Mouse (Mus musculus): Measurements from ENCODE around the gene H2-T22. TPM values are rescaled to one million over a fixed set of nuclear protein-coding genes. Genes with fewer than 3 reads are reported as not detected.
"Not testable (repeated sequence)": the region's sequence is repeated elsewhere in the genome, so short reads cannot be mapped to it uniquely, and the experiment has no call there.

The H2-T22 gene
- polyA plus RNA-seq, 1 experiment from 2014 or later = 4.9 TPM

GRCm38 (mm10) chr17:36022098-36022497, 20.4 kb downstream of the H2-T22 start:
- 94% methylated on average over 9 of the region's 9 CpGs for WGBS
- Histone ChIP-seq H3K27me3 (replicated peaks; ENCODE audit: control insufficient read depth, insufficient read depth, low read length) (no peaks in the 10 kb centered on the region), H3K4me2 (ENCODE audit: low read length) (no peak overlapping the region), H3K4me3 (replicated peaks; ENCODE audit: low read length) (no peak overlapping the region), H3K9me3 (ENCODE audit: control insufficient read depth, low read length) (no peaks in the 10 kb centered on the region), H3K4me1 (replicated peaks; ENCODE audit: control insufficient read depth, insufficient read depth, low read length) (no peaks in the 10 kb centered on the region), H3K9ac (replicated peaks; ENCODE audit: low read depth, low read length) (no peak overlapping the region), H3K36me3 (ENCODE audit: control insufficient read depth, insufficient read depth) (no peaks in the 10 kb centered on the region), H3K27ac (ENCODE audit: low read length) (no peak overlapping the region)
- ATAC-seq = no peak

- Histone ChIP-seq H3K4me1 (replicated peaks; ENCODE audit: control insufficient read depth, insufficient read depth, low read length) (no peaks in the 10 kb centered on the region), H3K4me2 (ENCODE audit: low read length) (no peak overlapping the region)
- WGBS = 89% methylated on average over 1 of the region's 1 CpGs
Observed at GRCm38 (mm10) chr17:36021309-36021708, 21.2 kb downstream of the H2-T22 start.

DNA sequence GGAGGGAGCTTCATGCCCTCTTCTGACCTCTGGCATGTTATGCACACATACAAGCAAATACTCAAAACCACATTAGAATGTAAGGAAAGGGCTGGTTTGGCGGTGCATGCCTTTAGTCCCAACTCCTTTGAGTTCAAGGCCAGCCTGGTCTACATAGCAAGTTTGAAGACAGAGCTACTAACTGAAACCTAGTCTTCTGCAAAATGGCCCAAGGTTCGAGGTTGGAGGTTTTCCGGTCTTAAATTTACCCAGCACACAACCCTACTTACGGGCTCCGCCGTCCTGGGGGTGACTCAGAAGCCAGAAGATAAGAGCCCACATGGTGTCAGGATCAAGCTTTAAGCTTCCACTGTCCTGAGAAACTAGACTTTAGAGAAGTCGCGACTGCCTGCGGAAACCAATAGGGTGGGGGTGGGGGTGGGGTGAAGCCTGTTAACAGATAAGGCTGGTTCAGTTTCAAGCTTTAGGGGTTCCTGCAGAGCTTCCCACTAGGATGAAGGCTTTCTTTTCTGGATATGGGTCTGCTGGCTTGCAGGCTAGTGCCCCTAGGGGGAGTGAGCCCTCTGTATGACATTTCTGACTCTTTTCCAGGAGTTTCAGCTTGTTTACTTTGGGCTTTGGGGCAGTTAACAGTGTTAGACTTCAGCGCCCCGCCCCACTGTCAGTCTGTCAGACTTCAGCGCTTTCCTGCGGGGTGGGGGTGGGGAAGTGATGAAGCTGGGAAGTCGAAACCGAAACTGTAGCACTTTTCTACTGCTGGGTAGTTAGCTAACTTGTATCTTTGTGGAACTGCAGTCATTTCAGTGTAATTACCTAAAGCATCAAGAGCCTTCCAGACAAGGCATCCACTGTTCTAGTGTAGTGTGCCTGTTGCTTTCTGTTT, 22.1 kb downstream of the H2-T22 start, which contains the start of gene H2-T24:
TSS of gene H2-T24 (minus strand) at position 370 of the 883 bp plus-strand sequence.
- Histone ChIP-seq H3K27ac (ENCODE audit: low read length) (no peak within 1 kb of the TSS), H3K9me3 (ENCODE audit: control insufficient read depth, low read length) (no peaks in the 10 kb centered on the region), H3K9ac (replicated peaks; ENCODE audit: low read depth, low read length) (no peak within 1 kb of the TSS), H3K4me3 (replicated peaks; ENCODE audit: low read length) (no peak within 1 kb of the TSS), H3K4me1 (replicated peaks; ENCODE audit: control insufficient read depth, insufficient read depth, low read length) (no peaks in the 10 kb centered on the region), H3K4me2 (ENCODE audit: low read length) (no peak within 1 kb of the TSS), H3K36me3 (ENCODE audit: control insufficient read depth, insufficient read depth) (peaks cover 4% of the 10 kb centered on the region), H3K27me3 (replicated peaks; ENCODE audit: control insufficient read depth, insufficient read depth, low read length) (no peaks in the 10 kb centered on the region)
- WGBS = 41% methylated on average over 15 of the region's 15 CpGs
- ATAC-seq = no peak

More at GRCm38 (mm10) chr17:36021309-36021708, 21.2 kb downstream of the H2-T22 start:
- H3K4me3 ChIP-seq (replicated peaks; ENCODE audit: low read length) = no peak overlapping the region
- no peak overlapping the region for H3K27ac ChIP-seq (ENCODE audit: low read length)
- no peaks in the 10 kb centered on the region for H3K36me3 ChIP-seq (ENCODE audit: control insufficient read depth, insufficient read depth)
- ATAC-seq = no peak
- H3K27me3 ChIP-seq (replicated peaks; ENCODE audit: control insufficient read depth, insufficient read depth, low read length) = no peaks in the 10 kb centered on the region
- H3K9me3 ChIP-seq (ENCODE audit: control insufficient read depth, low read length) = no peaks in the 10 kb centered on the region
- H3K9ac ChIP-seq (replicated peaks; ENCODE audit: low read depth, low read length) = no peak overlapping the region

- ATAC-seq = no peak
- Histone ChIP-seq H3K4me2 (ENCODE audit: low read length) (no peak overlapping the region), H3K27me3 (replicated peaks; ENCODE audit: control insufficient read depth, insufficient read depth, low read length) (no peaks in the 10 kb centered on the region), H3K9me3 (ENCODE audit: control insufficient read depth, low read length) (no peaks in the 10 kb centered on the region), H3K4me1 (replicated peaks; ENCODE audit: control insufficient read depth, insufficient read depth, low read length) (no peaks in the 10 kb centered on the region), H3K36me3 (ENCODE audit: control insufficient read depth, insufficient read depth) (peaks cover 7% of the 10 kb centered on the region), H3K9ac (replicated peaks; ENCODE audit: low read depth, low read length) (no peak overlapping the region), H3K27ac (ENCODE audit: low read length) (no peak overlapping the region), H3K4me3 (replicated peaks; ENCODE audit: low read length) (no peak overlapping the region)
- 61% methylated on average over 3 of the region's 3 CpGs for WGBS
Observed at GRCm38 (mm10) chr17:36019519-36019918, 23.0 kb downstream of the H2-T22 start.

GRCm38 (mm10) chr17:36018979-36019378, 23.6 kb downstream of the H2-T22 start:
- WGBS = 71% methylated on average over 2 of the region's 2 CpGs
- no peak for ATAC-seq

DNA sequence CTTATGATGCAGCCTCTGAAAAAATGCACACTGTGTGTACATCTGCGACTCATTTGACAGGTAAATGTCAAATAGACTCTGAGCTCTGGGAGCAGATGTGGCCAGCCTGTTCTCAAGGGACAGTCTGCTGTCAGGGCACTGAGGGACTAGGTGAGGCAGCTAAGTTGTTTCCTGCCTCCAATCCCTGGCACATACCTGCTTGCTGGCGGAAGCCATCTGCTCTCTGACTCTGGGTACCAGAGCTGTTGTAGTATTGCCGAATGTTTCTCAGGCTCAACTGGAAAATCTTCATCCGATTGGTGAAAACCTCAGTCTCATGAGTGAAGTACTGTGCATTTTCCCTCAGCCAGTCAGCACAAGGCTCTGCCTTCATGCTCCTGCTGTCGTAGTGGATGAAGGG, 25.5 kb downstream of the H2-T22 start:
- Histone ChIP-seq H3K27ac (ENCODE audit: low read length) (no peak overlapping the region), H3K4me3 (replicated peaks; ENCODE audit: low read length) (no peak overlapping the region), H3K4me1 (replicated peaks; ENCODE audit: control insufficient read depth, insufficient read depth, low read length) (no peaks in the 10 kb centered on the region), H3K9me3 (ENCODE audit: control insufficient read depth, low read length) (no peaks in the 10 kb centered on the region), H3K9ac (replicated peaks; ENCODE audit: low read depth, low read length) (no peak overlapping the region), H3K36me3 (ENCODE audit: control insufficient read depth, insufficient read depth) (peaks cover 11% of the 10 kb centered on the region), H3K27me3 (replicated peaks; ENCODE audit: control insufficient read depth, insufficient read depth, low read length) (no peaks in the 10 kb centered on the region), H3K4me2 (ENCODE audit: low read length) (no peak overlapping the region)
- 93% methylated on average over 5 of the region's 5 CpGs for WGBS
- ATAC-seq = no peak

More at GRCm38 (mm10) chr17:36018979-36019378, 23.6 kb downstream of the H2-T22 start:
- Histone ChIP-seq H3K4me1 (replicated peaks; ENCODE audit: control insufficient read depth, insufficient read depth, low read length) (no peaks in the 10 kb centered on the region), H3K27me3 (replicated peaks; ENCODE audit: control insufficient read depth, insufficient read depth, low read length) (no peaks in the 10 kb centered on the region), H3K4me2 (ENCODE audit: low read length) (no peak overlapping the region), H3K9me3 (ENCODE audit: control insufficient read depth, low read length) (no peaks in the 10 kb centered on the region), H3K9ac (replicated peaks; ENCODE audit: low read depth, low read length) (no peak overlapping the region), H3K27ac (ENCODE audit: low read length) (no peak overlapping the region), H3K36me3 (ENCODE audit: control insufficient read depth, insufficient read depth) (peaks cover 11% of the 10 kb centered on the region), H3K4me3 (replicated peaks; ENCODE audit: low read length) (no peak overlapping the region)

GRCm38 (mm10) chr17:36014977-36015376, 27.6 kb downstream of the H2-T22 start:
- no peak overlapping the region for H3K4me3 ChIP-seq (replicated peaks; ENCODE audit: low read length)
- no peak for ATAC-seq
- no peak overlapping the region for H3K27ac ChIP-seq (ENCODE audit: low read length)
- no peaks in the 10 kb centered on the region for H3K27me3 ChIP-seq (replicated peaks; ENCODE audit: control insufficient read depth, insufficient read depth, low read length)
- no peaks in the 10 kb centered on the region for H3K4me1 ChIP-seq (replicated peaks; ENCODE audit: control insufficient read depth, insufficient read depth, low read length)
- H3K9ac ChIP-seq (replicated peaks; ENCODE audit: low read depth, low read length) = no peak overlapping the region
- no peaks in the 10 kb centered on the region for H3K9me3 ChIP-seq (ENCODE audit: control insufficient read depth, low read length)
- no peak overlapping the region for H3K4me2 ChIP-seq (ENCODE audit: low read length)
- WGBS = 99% methylated on average over 5 of the region's 5 CpGs
- peaks cover 11% of the 10 kb centered on the region for H3K36me3 ChIP-seq (ENCODE audit: control insufficient read depth, insufficient read depth)

GRCm38 (mm10) chr17:36004409-36004808, 38.1 kb downstream of the H2-T22 start:
- not testable (repeated sequence) for H3K9me3 ChIP-seq (ENCODE audit: control insufficient read depth, low read length); ATAC-seq; H3K4me1 ChIP-seq (replicated peaks; ENCODE audit: control insufficient read depth, insufficient read depth, low read length); H3K9ac ChIP-seq (replicated peaks; ENCODE audit: low read depth, low read length); H3K4me2 ChIP-seq (ENCODE audit: low read length); H3K4me3 ChIP-seq (replicated peaks; ENCODE audit: low read length); H3K27ac ChIP-seq (ENCODE audit: low read length); H3K27me3 ChIP-seq (replicated peaks; ENCODE audit: control insufficient read depth, insufficient read depth, low read length); H3K36me3 ChIP-seq (ENCODE audit: control insufficient read depth, insufficient read depth)
- WGBS = 94% methylated on average over 7 of the region's 7 CpGs

GRCm38 (mm10) chr17:36003331-36003730, 39.2 kb downstream of the H2-T22 start:
- Histone ChIP-seq H3K36me3 (ENCODE audit: control insufficient read depth, insufficient read depth) (no peaks in the 10 kb centered on the region), H3K27me3 (replicated peaks; ENCODE audit: control insufficient read depth, insufficient read depth, low read length) (no peaks in the 10 kb centered on the region), H3K27ac (ENCODE audit: low read length) (no peak overlapping the region), H3K4me1 (replicated peaks; ENCODE audit: control insufficient read depth, insufficient read depth, low read length) (no peaks in the 10 kb centered on the region), H3K4me3 (replicated peaks; ENCODE audit: low read length) (no peak overlapping the region), H3K4me2 (ENCODE audit: low read length) (no peak overlapping the region), H3K9me3 (ENCODE audit: control insufficient read depth, low read length) (0 out of 2 replicates have a peak, but pooled peaks cover 2% of the 10 kb centered on the region), H3K9ac (replicated peaks; ENCODE audit: low read depth, low read length) (no peak overlapping the region)
- 93% methylated on average over 7 of the region's 7 CpGs for WGBS
- no peak for ATAC-seq
